In genomic region chr11:97987551-97988526, GRCm38 (mm10) we compare ENCODE assay signal across 8 mouse cellular contexts. TPM values are rescaled to one million over a fixed set of nuclear protein-coding genes. Genes with fewer than 3 reads are reported as not detected.
DNase-seq lines count a peak whose midpoint lies in the region; ATAC-seq and TF ChIP-seq lines count a peak whose summit lies in the region.

No protein-coding gene starts in this region.

- peak; percentile 84 for ATAC-seq in forebrain, embryonic 13.5 days
- peak; percentile 81 for ATAC-seq in liver, postnatal 0 days
- peak; percentile 87 for ATAC-seq in neural tube, embryonic 14.5 days (ENCODE audit: low read depth)

- H3K36me3 ChIP-seq in E14TG2a.4 (ENCODE audit: insufficient read depth, low read length), result 0 out of 2 replicates have a peak, but pooled peaks cover 3% of the 10 kb centered on the region
- no peaks in the 10 kb centered on the region for H3K36me3 ChIP-seq in forebrain, embryonic 13.5 days (ENCODE audit: poor library complexity, severe bottlenecking)
- H3K36me3 ChIP-seq in liver, postnatal 0 days (replicated peaks; ENCODE audit: insufficient read depth, low read length), result no peaks in the 10 kb centered on the region
- no peaks in the 10 kb centered on the region for H3K36me3 ChIP-seq in neural tube, embryonic 14.5 days (ENCODE audit: control insufficient read depth, insufficient read depth, low read length)

- H3K27ac ChIP-seq in forebrain, embryonic 13.5 days, result peak overlapping the region; percentile 85
- H3K27ac ChIP-seq in liver, postnatal 0 days (ENCODE audit: low read depth), result peak overlapping the region; percentile 94
- peak overlapping the region; percentile 85 for H3K27ac ChIP-seq in neural tube, embryonic 14.5 days (ENCODE audit: low read depth, low read length)

- no peaks in the 10 kb centered on the region for H3K9me3 ChIP-seq in E14TG2a.4 (ENCODE audit: low read length)
- H3K9me3 ChIP-seq in forebrain, embryonic 13.5 days (replicated peaks), result no peaks in the 10 kb centered on the region
- no peaks in the 10 kb centered on the region for H3K9me3 ChIP-seq in liver, postnatal 0 days (ENCODE audit: low read length)
- H3K9me3 ChIP-seq in neural tube, embryonic 14.5 days (ENCODE audit: control insufficient read depth, low read length), result no peaks in the 10 kb centered on the region

- intact Hi-C loops in heart, postnatal 10 days (cut with DNase I), result loop anchor here (1.0 to 5.0 kb wide), 4 partner anchors 52 to 206 kb away; partner anchors contain the start of genes Lasp1 and Rpl23

- peak overlapping the region; percentile 78 for H3K9ac ChIP-seq in forebrain, embryonic 13.5 days
- H3K9ac ChIP-seq in liver, postnatal 0 days (replicated peaks), result peak overlapping the region; percentile 84
- peak overlapping the region; percentile 65 for H3K9ac ChIP-seq in neural tube, embryonic 14.5 days (replicated peaks; ENCODE audit: low read depth, low read length)

- H3K4me3 ChIP-seq in E14TG2a.4 (replicated peaks; ENCODE audit: low read length), result peak overlapping the region; percentile 99
- H3K4me3 ChIP-seq in forebrain, embryonic 13.5 days, result peak overlapping the region; percentile 94
- peak overlapping the region; percentile 94 for H3K4me3 ChIP-seq in liver, postnatal 0 days (ENCODE audit: low read depth, low read length)
- peak overlapping the region; percentile 95 for H3K4me3 ChIP-seq in neural tube, embryonic 14.5 days (ENCODE audit: low read depth, low read length)

- H3K4me1 ChIP-seq in E14TG2a.4 (replicated peaks; ENCODE audit: low read depth, low read length), result peaks cover 56% of the 10 kb centered on the region
- peaks cover 26% of the 10 kb centered on the region for H3K4me1 ChIP-seq in forebrain, embryonic 13.5 days
- peaks cover 17% of the 10 kb centered on the region for H3K4me1 ChIP-seq in liver, postnatal 0 days (ENCODE audit: insufficient read depth)
- peaks cover 8% of the 10 kb centered on the region; the same call in 1 of the 2 replicates for H3K4me1 ChIP-seq in neural tube, embryonic 14.5 days (ENCODE audit: control insufficient read depth, insufficient read depth, low read length)

- H3K4me2 ChIP-seq in forebrain, embryonic 13.5 days, result peak overlapping the region; percentile 78
- peak overlapping the region; percentile 94 for H3K4me2 ChIP-seq in liver, postnatal 0 days (ENCODE audit: low read depth, low read length)
- H3K4me2 ChIP-seq in neural tube, embryonic 14.5 days (ENCODE audit: low read depth, low read length), result peak overlapping the region; percentile 60

- H3K27me3 ChIP-seq in E14TG2a.4 (ENCODE audit: insufficient read depth, low read length), result no peaks in the 10 kb centered on the region; the same call in 1 of the 2 replicates
- peaks cover 41% of the 10 kb centered on the region for H3K27me3 ChIP-seq in forebrain, embryonic 13.5 days
- H3K27me3 ChIP-seq in liver, postnatal 0 days (ENCODE audit: insufficient read depth, low read length), result peaks cover 18% of the 10 kb centered on the region
- H3K27me3 ChIP-seq in neural tube, embryonic 14.5 days (ENCODE audit: control insufficient read depth, insufficient read depth, low read length), result peaks cover 21% of the 10 kb centered on the region

- peak; percentile 63 for TF ChIP-seq CTCF in E14TG2a.4 (conservative IDR thresholded peaks at IDR 0.05; ENCODE audit: low read length)
- peak; percentile 90 for TF ChIP-seq CTCF in liver, postnatal 0 days (IDR thresholded peaks at IDR 0.05; ENCODE audit: low read depth)

- WGBS in forebrain, embryonic 13.5 days, result under 1% methylated on average over 42 of the region's 42 CpGs
- under 1% methylated on average over 42 of the region's 42 CpGs for whole genome bisulfite sequencing in large intestine, adult 2 months
- WGBS in liver, postnatal 0 days (ENCODE audit: insufficient replicate concordance), result under 1% methylated on average over 42 of the region's 42 CpGs
- under 1% methylated on average over 42 of the region's 42 CpGs for WGBS in neural tube, embryonic 14.5 days

- DNase-seq in c-Kit-positive CD71-positive TER-119-positive erythroid progenitor cells, embryonic 14.5 days (ENCODE audit: low spot score), result peak; percentile 90
- peak; percentile 96 for DNase-seq in heart, postnatal 10 days
- DNase-seq in large intestine, adult 2 months (ENCODE audit: low read depth, low spot score), result peak; percentile 70
- DNase-seq in liver, postnatal 0 days, result peak; percentile 90
- peak; percentile 94 for DNase-seq in testis, postnatal 10 days (ENCODE audit: low spot score)

- TF ChIP-seq EP300 in liver, postnatal 0 days (IDR thresholded peaks at IDR 0.05; ENCODE audit: low read depth), result no peak

RNA-seq across cellular contexts. Expression of gene Plxdc1, which starts 1.6 kb away (rescaled TPM):
- 0.14 and 0.34 TPM in 2 replicates for polyA plus RNA-seq in forebrain, embryonic 13.5 days (2015; fragmentation: Nextera tagmentation; extraction: Ambion mirVana)
- total RNA-seq in heart, postnatal 10 days (2021), result 1 to 10 TPM; 4.8 to 6.9 TPM
- 1.3 and 1.6 TPM in 2 replicates for polyA plus RNA-seq in large intestine, adult 2 months (2012; rRNA removed)
- polyA plus RNA-seq in liver, postnatal 0 days (2015; fragmentation: Nextera tagmentation; extraction: Ambion mirVana), result 0.75 TPM in 2 replicates
- 0.39 and 0.70 TPM in 2 replicates for polyA plus RNA-seq in neural tube, embryonic 14.5 days (2014; fragmentation: Nextera tagmentation; extraction: Ambion mirVana)

RNA-seq across cellular contexts. Expression of gene Arl5c, which starts 8.1 kb away (rescaled TPM):
- 8.4 and 11.0 TPM in 2 replicates for polyA plus RNA-seq in forebrain, embryonic 13.5 days (2015; fragmentation: Nextera tagmentation; extraction: Ambion mirVana)
- 1 to 10 TPM; 1.6 to 1.7 TPM for total RNA-seq in heart, postnatal 10 days (2021)
- polyA plus RNA-seq in large intestine, adult 2 months (2012; rRNA removed), result 2.5 and 3.4 TPM in 2 replicates
- polyA plus RNA-seq in liver, postnatal 0 days (2015; fragmentation: Nextera tagmentation; extraction: Ambion mirVana), result 9.9 and 10.0 TPM in 2 replicates
- polyA plus RNA-seq in neural tube, embryonic 14.5 days (2014; fragmentation: Nextera tagmentation; extraction: Ambion mirVana), result 6.1 and 11.0 TPM in 2 replicates

RNA-seq across cellular contexts. Expression of gene Cacnb1, which starts 35.0 kb away (rescaled TPM):
- polyA plus RNA-seq in forebrain, embryonic 13.5 days (2015; fragmentation: Nextera tagmentation; extraction: Ambion mirVana), result 25.9 and 29.9 TPM in 2 replicates
- 1 to 10 TPM; 7.4 to 8.0 TPM for total RNA-seq in heart, postnatal 10 days (2021)
- 3.9 and 4.1 TPM in 2 replicates for polyA plus RNA-seq in large intestine, adult 2 months (2012; rRNA removed)
- polyA plus RNA-seq in liver, postnatal 0 days (2015; fragmentation: Nextera tagmentation; extraction: Ambion mirVana), result 0.23 and 0.77 TPM in 2 replicates
- polyA plus RNA-seq in neural tube, embryonic 14.5 days (2014; fragmentation: Nextera tagmentation; extraction: Ambion mirVana), result 32.4 and 37.1 TPM in 2 replicates

RNA-seq across cellular contexts. Expression of gene Rpl19, which starts 38.7 kb away (rescaled TPM):
- 801 and 821 TPM in 2 replicates for polyA plus RNA-seq in forebrain, embryonic 13.5 days (2015; fragmentation: Nextera tagmentation; extraction: Ambion mirVana)
- 100 to 1,000 TPM; 713 to 718 TPM for total RNA-seq in heart, postnatal 10 days (2021)
- 883 and 1,013 TPM in 2 replicates for polyA plus RNA-seq in large intestine, adult 2 months (2012; rRNA removed)
- 568 TPM in 2 replicates for polyA plus RNA-seq in liver, postnatal 0 days (2015; fragmentation: Nextera tagmentation; extraction: Ambion mirVana)
- polyA plus RNA-seq in neural tube, embryonic 14.5 days (2014; fragmentation: Nextera tagmentation; extraction: Ambion mirVana), result 656 and 678 TPM in 2 replicates

Comparison
In these comparisons a context has a peak if more than half of its experiments do, and no peak if none do; other contexts are left out.
1. Peak in every context shown above with its lines: DNase-seq, ATAC-seq, H3K4me3 ChIP-seq and H3K27ac ChIP-seq.